Mouse (Mus musculus) liver, adult 2 months (tissue): Measurements from ENCODE around the gene Gnai2.

Source experiments
- CTCF ChIP-seq: fragments of 200-500 bp; IDR thresholded peaks from 2 replicates; pipeline ENCODE4 v1.5.1; 2011; ENCODE audit warnings: low read depth, low read length, control low read depth
- POLR2A ChIP-seq: fragments of 200-500 bp; IDR thresholded peaks from 2 replicates; pipeline ENCODE4 v1.6.1; 2011; ENCODE audit warnings: low read length, control low read depth; ENCODE audit not compliant: insufficient read depth; ENCODE audit errors: extremely low read depth

DNA sequence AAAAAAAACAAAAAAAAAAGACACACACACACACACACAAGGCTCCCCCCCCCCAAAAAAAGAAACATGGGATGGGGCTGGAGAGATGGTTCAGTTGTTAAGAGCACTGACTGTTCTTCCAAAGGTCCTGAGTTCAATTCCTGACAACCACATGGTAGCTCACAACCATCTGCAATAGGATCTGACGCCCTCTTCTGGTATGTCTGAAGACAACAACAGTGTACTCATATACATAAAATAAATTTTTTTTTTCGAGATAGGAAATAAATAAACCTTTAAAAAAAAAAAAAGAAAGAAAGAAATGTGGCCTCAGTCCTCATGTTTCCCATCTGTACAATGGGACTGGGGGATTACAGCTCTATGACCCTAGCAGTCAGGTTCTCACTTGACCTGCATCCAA is 17.7 kb downstream of the Gnai2 start:
- TF ChIP-seq CTCF (no peak), POLR2A (no peak)
